Mouse (Mus musculus): ENCODE data around the gene Fpr-rs6.

Fpr-rs6 gene

DNA sequence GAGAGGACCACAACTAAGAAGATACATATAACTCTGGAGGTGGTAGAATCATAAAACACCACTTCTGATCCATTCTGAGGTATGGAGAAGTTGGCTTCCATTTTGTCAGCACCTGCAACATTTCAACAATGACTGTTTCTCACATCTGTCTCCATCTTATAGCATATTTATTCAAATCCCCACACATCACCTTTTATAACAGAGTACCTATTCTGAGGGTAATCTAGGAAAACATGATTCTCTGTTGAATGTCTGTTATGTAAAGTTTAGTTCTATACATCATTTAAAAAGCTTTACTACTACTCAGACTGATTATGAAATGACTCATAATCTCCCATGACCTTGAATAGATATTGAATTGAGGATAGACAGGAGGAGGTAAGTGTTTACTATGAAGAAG lies at the start of gene Fpr-rs6:
Fpr-rs6 (minus strand) TSS at position 101 of the 400 bp plus-strand sequence.
- DNase-seq (ENCODE audit: low spot score in 2 of 2): no peak
